Mouse (Mus musculus) gastrocnemius, postnatal 10 days (tissue): ENCODE data around the gene Wdr81. TPM values are rescaled to one million over a fixed set of nuclear protein-coding genes. Genes with fewer than 3 reads are reported as not detected.
A peak's percentile ranks its signal among the peaks of the same experiment; 100 is the strongest.

Experiments
- DNase-seq: peaks from one replicate; pipeline ENCODE4 v3.0.0; 2021; ENCODE audit warnings: mixed read lengths
- total RNA-seq, 2 experiments: library from RNA; stranded (reverse); gene quantifications; 2 replicates each; pipeline ENCODE4 v1.2.3; 2021

Gene Wdr81
- total RNA-seq, 2 experiments from 2014 or later = 7.2 to 7.9 TPM

DNA sequence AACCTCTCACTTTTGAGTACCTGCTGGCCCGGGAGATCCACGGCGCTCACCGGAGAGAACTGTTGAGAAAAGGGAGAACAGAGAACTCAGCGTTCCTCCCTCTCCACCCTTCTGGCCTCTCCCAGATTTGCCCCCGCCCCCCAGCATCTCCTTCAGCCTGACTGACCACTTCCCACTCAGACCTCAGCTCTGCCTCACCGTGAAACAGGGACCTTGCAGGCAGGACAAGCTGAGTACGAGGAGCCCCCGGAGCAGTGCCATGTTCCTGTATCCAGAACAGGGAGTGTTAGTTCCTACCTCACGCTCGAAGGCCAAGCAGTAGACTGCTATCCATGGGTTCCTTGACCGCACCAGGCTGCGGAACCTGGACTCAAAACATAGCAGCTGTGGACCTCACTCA lies 16.3 kb downstream of the Wdr81 start:
- DNase-seq = no peak

DNA sequence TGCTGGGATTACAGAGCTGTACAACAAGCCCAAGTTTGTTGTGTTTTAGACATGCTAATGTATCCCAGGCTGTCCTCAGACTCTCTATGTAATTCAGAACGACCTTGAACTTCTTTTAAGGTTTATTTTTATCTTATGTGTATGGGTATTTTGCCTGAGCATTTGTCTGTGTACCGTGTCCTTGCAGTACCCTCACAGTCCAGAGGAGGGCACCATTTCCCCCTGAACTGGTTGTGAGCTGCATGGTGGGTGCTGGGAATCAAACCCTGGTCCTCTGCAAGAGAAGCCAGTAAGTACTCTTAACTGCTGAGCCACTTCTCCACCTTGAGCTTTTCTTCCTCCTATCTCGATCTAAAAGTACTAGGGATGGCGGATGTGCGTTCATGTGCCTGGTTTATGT lies 20.4 kb downstream of the Wdr81 start:
- no peak for DNase-seq

DNA sequence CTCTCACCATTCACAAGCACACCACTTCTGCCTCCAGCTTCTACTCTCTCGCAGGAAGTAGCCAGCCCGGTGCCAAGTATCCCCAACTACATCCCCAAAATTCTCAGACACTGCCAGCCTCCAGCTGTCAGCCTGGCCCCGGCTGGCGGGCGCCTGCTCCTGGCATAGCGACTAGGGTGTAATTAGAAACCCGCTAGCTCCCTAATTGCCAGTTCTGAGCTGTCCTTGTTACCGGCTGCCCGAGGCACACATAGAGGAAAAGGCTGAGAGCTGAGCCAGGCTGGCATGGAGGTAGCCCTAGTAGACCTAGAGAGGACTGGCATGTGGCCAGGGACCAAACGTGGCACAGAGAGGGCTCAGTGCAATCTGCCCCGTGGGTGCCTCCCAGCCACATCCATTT lies 23.2 kb downstream of the Wdr81 start:
- peak; percentile 78 for DNase-seq

DNA sequence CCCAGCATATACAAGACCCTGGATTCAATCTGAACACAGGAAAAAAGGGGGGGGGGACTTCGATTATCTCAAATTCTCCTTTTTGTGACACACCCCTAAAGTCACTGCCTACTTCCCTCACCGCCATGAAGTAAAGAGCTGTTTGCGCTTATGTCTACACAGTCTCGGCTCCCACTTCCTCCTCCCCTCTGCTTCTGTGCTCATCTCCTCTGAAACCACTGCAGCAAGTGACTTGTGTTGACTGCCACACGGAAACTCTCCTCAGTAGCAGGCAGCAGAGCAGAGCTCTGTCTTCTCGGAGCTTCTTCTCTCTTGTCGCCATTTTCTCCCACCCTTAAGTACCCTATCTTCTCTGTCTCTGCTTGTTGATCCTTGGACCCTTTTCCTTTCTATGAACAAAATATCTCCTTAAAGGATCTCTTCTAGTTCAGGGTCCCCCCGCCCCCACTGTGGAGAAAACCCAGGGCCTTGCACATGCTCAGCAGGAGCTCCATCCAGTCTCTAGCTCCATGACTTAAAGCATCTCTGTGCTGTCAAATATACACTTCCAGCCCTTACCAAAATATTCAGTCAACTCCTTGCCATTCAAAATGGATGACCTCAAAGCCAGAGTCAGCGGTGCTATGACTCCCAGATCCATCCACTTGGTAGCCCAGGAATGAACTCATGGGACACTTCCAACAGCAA lies 25.4 kb downstream of the Wdr81 start:
- DNase-seq = no peak

DNA sequence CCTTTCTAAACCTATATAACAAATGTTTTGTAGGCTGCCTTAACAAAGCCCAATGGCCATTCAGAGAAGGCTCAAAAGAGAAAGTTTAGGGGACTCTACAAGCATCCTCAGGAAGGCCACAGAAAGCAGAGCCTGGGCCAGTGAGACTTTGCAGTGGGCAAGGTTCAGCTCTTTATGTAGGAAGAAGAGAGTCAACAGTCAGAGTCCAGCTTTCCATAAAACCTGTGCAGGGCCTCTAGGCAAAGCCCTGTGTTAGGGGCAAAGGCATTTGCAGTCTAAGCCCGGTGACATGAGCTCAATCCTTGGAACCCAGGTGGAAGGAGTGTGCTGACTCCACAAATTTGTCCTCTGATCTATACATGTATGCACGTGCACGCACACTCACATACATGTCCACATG lies 30.1 kb downstream of the Wdr81 start:
- DNase-seq = no peak

DNA sequence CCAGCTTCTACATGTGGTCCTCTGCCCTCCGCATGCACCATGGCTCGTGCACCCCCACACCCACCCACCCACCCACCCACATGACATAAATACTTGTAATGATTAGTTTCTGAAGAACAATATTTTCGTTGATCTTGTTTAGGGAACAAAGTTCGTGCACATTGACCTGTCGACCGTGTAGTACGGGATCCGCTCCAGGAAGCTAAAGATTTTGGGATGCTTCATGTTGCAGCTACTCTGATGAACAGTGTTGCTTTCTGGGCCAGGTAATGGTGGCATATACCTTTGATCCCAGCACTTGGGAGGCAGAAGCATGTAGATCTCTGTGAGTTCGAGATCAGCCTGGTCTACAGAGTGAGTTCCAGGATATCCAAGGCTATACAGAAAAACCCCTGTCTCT lies 30.5 kb downstream of the Wdr81 start:
- no peak for DNase-seq

DNA sequence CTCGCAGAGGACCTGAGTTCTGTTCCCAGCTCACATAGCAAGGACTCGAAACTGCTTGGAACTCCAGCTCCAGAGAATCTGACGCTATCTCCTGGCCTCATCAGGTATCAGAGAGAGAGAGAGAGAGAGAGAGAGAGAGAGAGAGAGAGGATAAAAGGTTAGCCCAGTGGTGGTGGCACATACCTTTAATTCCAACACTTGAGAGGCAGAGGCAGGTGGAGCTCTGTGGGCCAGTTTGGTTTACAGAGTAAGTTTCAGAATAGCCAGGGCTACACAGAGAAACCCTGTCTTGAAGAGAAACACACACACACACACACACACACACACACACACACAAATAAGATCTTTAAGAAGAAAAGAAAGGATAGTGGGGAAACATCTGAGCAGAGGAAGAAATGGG lies 31.4 kb downstream of the Wdr81 start:
- no peak for DNase-seq

DNA sequence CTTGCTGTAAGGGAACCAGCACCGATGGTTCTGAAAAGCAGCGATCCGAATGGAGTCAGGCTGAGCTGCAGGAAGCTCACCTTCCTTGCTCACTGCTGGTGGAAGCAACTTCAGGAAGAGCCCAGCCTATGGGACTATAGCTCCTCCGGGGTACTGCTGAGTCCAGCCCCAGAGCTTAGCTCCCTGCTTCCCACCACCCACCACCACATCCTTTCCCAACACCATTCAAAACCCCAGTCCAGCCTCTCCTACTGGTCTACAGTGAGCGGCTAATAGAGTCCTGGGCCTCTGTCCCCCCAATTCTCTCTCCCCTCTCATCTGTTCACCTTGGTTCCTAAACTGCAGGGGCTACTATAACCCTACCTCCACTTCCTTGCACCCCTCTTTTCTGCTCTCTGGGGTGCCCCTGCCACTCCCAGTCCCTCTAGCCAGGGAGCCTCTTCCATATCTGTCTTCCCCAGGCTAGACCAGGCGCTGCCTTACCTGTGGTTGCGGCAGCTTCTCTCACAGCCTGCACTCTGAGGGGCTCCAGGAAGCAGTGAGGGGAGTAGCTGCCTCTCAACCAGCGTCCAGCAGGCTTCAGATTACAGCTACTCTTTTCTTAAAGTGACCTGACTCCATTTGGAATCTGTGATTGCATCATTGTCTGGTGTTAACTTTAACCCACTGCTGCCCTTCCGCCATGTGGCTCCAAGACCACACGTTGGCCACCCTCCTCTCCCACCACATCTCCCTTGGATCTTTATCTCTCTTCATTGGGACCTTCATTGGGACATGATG lies 32.3 kb downstream of the Wdr81 start, which contains the start of gene Serpinf1:
Gene Serpinf1, minus strand, starts transcription at position 689 of the 780 bp plus-strand sequence.
- DNase-seq = no peak

DNA sequence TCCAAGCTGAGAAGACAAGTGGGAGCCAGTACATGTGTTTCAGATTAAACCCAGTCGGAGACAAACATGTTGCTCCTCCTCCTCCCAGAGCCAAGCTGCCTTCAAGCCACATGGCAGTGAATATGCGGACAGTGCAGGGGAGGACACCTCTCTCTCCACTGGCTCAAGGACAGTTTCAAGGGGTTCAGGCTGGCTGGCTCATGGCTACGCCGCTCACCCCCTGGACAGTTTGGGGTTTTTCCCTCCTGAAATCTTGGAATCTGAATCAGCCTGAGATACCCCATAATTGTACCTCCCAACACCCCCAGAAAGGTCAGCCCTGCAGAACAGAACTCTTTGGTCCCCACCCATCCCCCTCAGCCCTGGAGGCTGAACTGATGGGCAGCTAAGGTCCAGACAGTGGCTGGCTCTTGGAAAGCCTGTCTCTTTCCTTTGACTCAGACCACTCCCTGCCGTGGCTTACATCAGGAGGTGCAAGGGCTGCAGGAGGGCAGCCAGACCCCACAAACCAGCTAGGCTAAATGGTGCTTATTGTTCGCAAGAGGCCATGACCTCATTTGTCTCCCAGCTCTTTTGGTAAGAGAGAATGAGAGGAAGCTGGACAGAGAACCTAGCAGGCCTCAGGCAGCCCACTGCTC lies 33.0 kb downstream of the Wdr81 start:
- no peak for DNase-seq

DNA sequence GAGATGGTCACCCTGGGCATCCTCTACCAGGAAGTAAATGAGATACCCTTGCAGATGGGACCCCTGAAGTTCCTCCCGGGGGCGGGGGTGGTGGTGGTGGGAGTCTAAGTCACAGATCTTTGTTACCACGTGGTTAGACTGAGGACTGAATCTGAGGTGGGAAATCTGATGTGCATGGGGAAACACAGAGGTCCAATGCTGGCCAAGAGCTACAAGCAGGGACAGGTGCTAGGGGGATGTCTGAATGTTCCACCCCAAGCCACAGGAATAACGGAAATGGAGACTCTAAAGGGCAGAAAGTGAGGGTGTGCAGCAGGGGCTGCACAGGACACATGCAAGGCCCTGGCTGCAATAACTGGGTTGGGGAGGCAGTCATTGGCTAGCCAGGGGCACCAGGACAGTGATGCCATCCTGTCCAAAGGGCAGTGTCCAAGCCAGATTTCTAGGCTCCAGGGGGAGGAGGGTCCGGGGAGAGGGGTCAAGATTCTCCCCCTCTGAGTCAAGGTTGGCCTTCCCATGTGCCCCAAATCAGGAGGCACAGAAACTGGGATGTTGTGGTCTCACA lies 33.6 kb downstream of the Wdr81 start:
- no peak for DNase-seq

DNA sequence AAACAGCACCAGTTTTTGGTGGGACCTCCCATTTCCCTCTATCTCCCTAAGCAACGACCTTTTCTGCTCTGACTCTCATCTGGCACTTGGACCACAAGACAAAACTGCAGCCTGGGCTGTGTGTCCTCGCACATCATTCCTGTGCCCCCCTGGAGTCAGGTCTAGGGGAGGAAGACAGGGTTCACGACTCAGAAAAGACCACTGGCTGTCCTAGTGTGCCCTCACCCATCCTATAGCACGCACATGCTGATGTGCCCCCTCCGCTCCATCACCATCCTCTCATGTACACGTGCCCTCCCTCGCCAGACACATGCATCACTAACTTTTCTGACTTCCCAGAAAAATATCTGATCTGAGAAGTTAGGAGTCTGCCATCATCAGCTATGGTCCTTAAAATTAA lies 34.5 kb downstream of the Wdr81 start:
- DNase-seq = no peak

DNA sequence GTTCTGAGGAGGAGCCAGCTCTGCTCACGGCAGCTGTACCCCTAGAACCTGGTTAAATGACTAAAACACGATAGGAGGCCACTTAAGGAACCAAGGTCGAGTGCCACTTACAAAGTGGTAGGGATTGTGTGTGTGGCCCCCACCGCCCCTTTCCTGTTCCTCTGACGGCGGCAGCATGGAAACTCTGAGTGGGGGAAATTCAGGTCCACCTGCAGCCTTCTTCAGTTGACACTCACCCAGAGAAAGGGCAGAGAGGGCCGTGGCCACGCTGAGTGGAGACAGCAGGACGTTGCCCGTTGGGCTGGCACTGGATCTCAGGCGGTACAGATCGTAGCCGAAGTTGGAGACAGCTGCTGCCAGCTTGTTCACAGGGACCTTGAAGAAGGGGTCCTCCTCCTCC lies 38.5 kb downstream of the Wdr81 start:
- no peak for DNase-seq

DNA sequence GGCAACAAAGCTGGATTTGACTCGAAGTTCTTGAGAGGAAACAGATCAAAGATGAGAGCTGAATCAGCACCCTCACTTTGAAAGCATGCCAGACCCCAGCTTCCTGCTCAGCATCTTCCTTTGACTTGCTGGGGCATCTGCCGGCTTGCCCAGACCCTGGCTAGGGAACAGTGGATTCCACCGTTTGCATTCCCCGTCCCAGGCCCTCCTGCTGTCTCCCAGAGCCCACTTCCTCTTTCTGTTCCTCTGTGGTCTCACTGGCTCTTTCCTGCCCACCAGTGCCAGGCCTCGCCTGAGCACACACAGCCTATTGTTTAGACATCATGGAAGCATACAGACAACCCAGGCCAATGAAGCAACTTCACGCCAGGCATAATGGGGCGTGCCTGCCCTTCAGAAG lies 39.4 kb downstream of the Wdr81 start:
- no peak for DNase-seq

DNA sequence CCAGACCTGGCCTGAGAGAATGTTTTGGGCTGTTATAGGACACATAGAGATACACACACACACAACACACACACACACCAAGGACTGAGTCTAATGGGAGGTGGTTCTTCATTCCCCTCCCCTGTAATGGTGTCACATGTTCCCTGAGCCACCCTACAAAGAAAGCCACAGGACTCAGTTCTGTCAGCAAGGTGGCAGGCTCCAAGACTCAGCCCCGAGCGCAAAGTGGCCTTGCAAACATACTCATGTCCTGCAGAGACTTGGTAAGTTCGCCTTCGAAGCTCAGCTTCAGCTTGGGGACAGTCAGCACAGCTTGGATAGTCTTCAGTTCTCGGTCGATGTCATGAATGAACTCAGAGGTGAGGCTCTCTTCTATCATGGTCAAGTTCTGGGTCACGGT lies 43.9 kb downstream of the Wdr81 start:
- DNase-seq = no peak

DNA sequence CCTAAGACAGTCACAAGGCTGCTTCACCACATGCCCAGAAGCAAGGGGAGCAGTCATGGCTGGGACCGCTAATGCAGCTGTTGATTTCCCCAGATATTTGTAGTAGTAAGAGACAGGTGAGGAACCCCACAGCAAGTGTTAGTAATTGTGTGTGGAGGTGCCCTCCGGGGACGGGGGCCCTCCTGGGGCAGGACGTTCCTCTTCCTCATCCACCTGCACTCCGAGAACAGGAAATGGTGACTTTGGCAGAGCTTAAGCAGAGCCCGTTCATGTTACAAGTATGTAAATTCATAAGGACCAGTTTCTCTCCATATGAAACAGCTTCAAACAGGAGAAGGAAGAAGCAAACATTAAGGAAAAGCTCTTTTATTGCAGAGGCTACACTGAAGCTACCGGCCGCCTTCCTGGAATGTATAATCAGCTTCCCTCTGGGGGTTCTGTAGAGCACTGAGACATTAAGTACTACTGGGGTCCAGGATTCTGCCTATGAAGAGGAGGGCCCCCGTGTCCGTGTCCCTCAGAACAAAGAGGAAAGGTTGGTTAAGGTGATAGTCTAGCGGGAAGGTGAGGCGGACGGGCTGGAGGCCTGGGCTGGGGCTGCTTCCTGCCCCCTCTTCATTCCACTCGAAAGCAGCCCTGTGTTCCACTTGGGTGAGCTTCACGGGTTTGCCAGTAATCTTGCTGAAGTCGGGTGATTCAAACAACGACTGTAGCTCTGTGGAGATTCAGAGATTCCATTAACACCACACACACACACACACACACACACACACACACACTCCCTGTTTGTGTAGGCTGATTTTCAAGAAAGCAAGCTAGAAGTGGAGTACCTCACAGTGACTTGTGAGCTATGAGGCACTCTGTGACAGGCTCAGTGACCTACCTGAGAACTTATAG lies 44.6 kb downstream of the Wdr81 start:
- DNase-seq = no peak

DNA sequence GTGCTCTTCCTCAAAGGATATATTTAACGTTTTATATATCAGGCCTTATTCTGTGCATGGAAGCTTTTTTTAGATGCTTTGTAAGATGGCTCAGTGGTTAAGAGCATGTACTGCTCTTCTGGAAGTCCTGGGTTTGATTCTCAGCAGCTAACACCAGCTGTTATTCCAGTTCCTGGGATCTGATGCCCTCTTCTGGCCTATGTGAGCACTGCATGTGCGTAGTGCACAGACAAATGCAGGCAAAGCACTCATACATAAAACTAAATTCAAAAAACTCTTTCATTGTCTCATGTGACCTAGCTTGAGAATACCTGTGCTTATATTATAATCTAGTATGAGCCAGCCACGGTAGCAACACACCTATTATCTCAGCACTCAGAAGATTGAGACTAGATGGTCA lies 47.7 kb downstream of the Wdr81 start:
- DNase-seq = peak; percentile 49

DNA sequence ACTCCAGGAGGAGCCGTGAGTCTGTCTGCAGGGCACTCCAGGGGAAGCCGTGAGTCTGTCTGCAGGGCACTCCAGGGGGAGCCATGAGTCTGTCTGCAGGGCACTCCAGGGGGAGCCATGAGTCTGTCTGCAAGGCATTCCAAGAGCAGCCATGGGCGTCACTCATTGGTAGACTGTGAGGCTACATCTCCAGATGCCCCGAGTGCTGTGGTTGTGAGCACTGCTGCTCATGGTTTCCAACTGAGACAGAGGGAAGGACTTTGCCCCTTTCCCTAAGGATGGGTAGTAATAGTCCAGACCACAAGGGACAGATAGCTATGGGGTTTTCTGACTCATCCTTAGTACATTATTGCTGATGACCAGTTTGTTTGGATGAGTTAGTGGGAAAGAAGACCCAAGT lies 48.4 kb downstream of the Wdr81 start:
- DNase-seq = no peak

DNA sequence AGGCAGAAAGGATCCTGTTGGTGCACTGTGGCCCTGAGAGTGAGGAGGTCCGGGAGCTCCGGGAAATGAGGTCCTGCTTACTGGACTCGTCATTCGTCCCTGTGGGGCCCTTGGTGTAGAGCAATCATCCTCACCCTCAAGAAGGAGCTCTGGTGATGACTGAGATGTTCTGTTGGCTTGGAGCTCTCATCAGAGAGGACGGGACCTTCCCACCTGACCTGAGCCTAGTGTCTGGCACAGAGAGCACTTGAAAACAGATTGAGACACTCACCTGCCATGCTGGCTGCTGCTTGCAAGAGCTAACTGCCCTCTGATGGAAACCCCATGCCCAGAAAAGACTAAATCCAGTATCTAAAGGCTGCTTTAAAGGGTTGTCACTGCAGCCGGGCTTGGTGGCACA lies 49.7 kb downstream of the Wdr81 start:
- DNase-seq = no peak

DNA sequence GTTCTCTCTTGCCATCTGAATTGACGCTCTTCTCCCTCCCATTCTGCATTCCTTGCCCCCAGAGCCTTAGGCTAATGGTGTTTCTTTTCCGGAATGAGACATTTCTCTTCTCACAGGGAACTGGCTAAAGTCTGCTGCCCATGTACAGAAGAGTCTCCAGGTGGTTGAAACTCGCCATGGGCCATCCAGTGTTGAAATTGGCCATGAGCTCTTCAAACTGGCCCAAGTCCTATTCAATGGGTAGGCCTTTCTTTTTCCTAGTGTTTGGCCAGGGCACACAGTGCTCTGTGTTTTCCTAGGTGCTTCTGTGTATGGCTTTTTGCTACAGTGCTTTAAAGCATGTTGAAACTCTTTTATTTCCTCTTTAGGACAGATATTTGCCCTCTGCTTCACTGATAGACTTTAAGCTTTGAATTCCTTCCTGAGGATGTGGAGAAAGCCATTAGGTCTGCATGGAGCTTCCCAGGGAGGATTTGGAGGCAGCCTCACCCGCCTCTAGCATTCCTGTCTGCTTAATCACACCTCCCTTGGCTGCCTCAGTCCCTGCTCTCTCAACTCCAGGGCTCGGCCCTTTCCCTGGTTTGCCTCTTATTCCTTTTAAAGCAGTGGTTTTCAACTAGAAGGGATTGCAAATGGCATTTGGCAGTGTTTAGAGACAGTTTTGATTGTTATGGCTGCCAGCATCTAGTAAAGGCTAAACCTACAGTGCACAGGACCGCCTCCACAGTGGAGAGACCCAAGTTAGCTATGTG lies 51.0 kb downstream of the Wdr81 start:
- no peak for DNase-seq

DNA sequence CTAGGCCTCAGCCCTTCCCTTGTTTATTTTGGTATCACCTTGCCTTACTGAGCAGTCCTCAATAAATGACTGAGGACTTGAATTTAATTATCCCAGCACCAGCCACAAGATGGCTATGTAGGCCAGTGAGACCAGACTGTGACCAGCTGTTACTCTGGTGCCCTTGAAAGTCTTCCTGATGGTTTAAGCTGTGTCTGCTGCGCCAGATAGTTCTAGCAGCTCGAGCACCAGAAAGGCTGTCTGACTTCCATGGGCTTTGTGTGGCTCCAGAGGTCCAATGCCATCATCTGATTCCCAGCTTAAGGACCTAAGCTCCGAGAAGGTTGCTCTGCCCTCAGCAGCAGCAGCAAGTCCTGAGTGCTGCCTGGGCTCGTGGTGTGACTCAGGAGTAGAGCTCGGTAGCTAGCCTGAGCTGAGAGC lies 52.2 kb downstream of the Wdr81 start:
- DNase-seq = no peak

DNA sequence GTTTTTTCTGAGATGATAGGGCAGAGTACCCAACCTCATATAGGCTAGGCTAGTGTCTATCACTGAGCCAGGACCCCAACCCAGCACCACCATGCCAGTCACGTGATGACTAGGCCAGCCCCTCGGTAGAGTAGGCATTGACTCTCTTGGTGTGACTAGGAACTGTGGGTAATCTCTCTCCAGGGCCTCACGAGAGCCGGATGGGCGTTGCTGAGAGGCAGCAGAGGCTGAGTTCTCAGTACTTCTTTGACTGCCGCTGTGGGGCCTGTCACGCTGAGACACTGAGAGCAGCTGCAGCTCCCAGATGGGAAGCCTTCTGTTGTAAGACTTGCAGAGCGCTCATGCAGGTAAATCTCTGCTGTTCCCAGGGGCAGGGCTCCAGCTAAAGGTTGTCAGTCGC lies 54.4 kb downstream of the Wdr81 start:
- no peak for DNase-seq
